Mouse (Mus musculus) cerebellum, adult 2 months (tissue): ENCODE results near the gene Emilin2.

Source experiments
- CTCF ChIP-seq: fragments of 200-500 bp; IDR thresholded peaks from 2 replicates; pipeline ENCODE4 v1.5.1; 2011; ENCODE audit warnings: low read depth, mild to moderate bottlenecking, control low read depth, low read length, moderate library complexity, borderline replicate concordance; ENCODE audit not compliant: insufficient read depth
- POLR2A ChIP-seq: fragments of 200-500 bp; IDR thresholded peaks from 2 replicates; pipeline ENCODE4 v1.6.1; 2011; ENCODE audit warnings: low read length, control low read depth, borderline replicate concordance; ENCODE audit not compliant: insufficient read depth

DNA sequence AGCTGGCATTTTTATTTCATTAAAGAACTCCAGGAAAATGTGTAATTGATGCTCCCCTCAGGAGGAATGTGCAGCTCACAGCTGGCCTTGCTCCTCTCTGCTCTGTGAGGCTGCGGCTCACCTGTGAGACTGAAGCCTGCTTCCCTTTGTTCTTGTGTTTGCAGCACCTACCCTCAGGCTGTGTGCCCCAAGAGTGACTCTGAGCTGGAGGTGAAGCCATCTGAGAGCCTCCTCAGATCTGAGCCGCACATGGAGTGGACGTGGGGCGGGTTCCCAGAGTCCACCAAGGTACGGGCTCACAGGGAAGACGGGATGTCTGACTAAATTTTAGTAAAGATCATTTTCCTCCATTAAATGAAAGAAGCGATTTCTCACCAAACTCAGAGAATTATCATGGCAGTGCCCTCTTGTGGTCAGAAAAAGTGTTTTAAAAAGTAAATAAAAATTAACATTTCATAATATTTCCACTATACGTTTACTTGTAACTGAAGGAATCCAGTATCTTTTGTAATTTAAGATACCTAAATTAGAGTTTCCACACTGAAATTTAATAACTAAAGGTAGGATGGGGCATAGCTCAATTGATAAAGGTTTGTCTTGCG is 81.6 kb downstream of the Emilin2 start:
- TF ChIP-seq CTCF (no peak), POLR2A (no peak)
